Mouse (Mus musculus): ENCODE data around the gene Atxn2. TPM values are rescaled to one million over a fixed set of nuclear protein-coding genes. Genes with fewer than 3 reads are reported as not detected.
A peak's percentile ranks its signal among the peaks of the same experiment; 100 is the strongest.

Atxn2 gene
- total RNA-seq, 2 experiments from 2014 or later, result 84.9 to 95.4 TPM

DNA sequence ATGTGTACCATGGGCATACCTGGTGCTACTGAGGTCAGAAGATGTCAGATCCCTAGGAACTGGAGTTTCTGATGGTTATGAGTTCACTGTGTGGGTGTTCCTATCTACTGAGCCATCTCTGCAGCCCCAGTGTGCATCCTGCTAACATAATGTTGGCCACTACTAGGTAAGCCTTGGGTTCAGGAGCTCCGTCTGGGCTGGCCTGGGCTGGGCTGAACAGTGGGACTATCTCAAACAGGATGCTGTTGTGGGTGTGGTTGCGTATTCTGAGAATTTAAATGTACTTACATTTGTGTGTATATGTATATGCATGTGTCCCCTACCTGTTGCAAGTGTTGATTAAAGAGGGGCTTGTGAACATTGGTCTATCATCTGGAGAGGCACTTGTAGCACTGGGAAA is 38.5 kb downstream of the Atxn2 start:
- intact Hi-C loops (cut with DNase I), result no loop called here
- DNase-seq, result no peak

- intact Hi-C loops (cut with DNase I), result no loop called here
- DNase-seq, result no peak
These were observed 46.8 kb downstream of the Atxn2 start for GRCm38 (mm10) chr5:121757900-121758299.

DNA sequence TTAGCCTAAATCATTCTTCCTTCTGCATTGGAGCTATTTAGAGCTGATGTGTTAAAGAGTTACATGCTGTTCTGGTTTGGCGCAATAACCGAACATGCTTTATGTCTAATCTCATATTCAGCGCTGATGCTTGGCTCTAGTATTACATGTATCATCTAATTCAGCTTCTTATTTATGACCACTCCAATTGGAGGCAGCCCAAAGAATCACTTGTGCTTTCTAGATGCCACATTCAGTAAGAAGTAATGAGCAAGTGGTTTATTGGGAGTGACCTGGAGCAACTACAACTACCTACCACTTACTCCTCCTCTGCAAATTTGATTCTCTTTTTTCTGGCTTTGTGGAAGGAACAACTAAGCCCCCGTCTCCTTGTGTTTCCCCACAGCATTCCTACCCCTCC is 47.2 kb downstream of the Atxn2 start:
- DNase-seq, result no peak

DNA sequence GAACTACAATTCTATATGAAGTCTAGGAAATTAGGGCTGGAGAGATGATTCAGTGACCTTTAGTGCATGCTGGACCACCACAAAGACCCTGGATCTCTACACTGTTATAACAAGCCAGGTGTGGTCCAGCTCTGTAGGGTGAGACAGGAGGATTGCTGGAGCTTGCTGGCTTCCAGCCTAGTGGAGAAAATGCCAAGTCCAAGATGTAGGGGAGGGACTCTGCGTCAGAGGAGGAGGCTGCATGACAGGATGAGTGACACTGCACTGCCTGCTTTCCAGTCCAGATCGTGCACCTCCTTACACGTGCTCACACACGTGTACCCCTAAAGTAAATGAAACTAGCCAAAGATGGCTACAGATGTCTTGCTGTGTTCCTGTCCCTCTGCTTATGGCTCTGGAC is 48.8 kb downstream of the Atxn2 start:
- intact Hi-C loops (cut with DNase I), result loop anchor here (5.0 kb wide), 1 partner anchor 53 kb away; no protein-coding TSS in a partner anchor
- DNase-seq, result no peak

More for the DNA sequence above, 47.2 kb downstream of the Atxn2 start:
- intact Hi-C loops (cut with DNase I), result no loop called here

DNA sequence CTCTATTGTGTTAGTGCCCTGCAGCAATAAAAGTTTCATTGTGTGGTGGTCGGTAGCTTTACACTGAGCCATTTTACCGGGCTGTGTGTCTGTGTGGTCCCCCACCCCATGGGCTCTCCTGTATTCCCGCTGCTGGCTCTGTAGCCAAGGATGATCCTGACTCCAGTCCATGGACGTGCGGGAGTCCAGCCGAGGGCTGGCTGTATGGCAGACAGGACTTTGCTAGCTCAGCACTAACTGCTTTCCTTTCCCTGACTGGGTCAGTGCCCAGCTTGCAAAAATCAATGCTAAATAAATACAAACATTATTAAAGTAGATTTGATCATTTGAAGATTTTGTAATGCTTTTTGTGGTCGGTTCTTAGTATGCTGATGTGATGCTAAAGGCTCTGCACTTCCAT is 50.3 kb downstream of the Atxn2 start:
- intact Hi-C loops (cut with DNase I), result loop anchor here (5.0 kb wide), 1 partner anchor 54 kb away; no protein-coding TSS in a partner anchor
- no peak for DNase-seq

DNA sequence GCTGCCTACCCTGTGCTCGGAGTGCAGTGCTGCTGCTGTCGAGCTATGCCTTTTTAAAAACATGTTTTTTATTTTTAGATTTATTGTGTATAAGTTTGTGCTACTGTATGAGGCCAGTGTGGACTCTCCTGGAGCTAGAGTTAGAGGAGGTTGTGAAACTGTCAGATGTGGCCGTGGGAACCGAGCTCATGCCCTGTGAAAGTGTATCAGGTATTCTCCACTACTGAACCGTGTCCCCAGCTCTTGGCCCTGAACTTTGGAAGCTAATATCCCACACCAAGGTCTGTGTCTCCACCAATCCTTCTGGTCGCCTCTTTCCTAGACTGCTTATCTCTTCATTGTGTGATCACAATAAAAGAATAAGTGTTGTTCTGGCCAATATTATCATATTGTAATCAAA is 51.8 kb downstream of the Atxn2 start:
- intact Hi-C loops (cut with DNase I), result loop anchor here (5.0 kb wide), 1 partner anchor 56 kb away; no protein-coding TSS in a partner anchor
- no peak for DNase-seq

DNA sequence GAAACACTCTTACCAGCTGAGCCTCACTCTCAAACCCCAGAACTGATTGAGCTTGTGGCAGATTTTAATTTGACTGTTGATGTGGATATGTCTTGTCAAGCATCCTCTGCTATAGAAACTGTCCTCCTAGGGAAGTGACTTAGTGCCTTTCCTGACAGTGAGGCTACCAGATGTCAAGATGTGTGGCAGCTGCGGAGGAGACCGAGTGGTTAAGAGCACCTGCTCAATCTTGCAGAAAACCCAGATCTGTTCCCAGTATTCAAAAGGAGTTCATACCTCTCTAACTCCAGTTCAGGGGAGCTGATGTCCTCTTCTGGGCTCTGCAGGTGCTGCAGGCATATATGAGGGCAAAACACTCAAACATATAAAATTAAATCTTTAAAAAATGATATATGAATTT is 53.9 kb downstream of the Atxn2 start:
- intact Hi-C loops (cut with DNase I), result no loop called here
- DNase-seq, result no peak

DNA sequence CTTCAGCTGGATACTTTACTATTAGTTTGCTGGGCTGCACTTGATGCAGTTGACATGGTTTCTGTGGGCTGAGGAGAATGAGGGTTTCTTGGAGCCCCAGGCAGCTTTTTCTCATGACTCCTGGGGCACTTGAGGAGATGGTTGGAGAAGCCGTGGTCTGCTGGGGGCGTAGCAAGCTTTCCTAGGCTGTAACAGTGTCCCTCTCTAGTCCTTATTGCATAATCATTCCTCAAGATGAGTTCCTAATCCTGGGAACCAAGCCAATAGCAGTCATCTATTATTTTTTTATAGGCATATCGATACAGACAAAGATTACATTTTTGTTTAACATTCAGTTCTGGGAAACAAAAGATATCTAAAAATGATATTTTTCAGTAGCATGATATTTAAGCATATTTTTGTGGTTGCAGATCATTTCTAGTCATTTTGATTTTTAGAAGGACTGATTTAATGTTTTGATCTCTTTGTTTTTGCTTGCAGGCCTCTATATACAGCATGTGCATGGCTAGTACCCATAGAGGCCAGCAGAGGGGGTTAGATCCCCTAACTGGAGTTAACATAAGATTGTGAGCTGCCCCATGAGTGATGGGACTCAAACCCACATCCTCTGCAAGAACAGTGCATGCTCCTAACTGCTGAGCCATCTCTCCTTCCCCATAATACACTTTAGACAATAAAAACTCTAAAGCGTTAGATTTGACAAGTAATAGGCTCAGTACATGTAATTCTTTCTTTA is 55.1 kb downstream of the Atxn2 start:
- no peak for DNase-seq
- intact Hi-C loops (cut with DNase I), result no loop called here

DNA sequence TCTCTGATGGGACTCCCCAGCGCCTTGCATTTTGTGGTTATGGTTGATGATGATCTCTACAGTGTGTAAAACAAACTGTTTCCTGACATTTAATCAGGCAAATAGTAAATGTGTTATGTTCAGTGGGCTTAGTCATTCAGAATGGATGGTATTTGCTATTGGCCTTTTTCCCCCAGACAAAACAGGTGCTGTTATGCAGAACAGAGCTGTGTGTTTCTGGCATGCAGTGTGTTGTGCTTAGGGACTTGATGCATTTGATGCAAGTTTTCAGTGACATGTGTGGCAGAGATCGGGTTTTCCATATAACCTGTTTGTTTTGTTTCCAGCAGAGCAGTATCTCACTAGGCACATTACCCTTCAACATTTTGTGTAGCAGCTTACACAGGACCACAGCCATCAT is 56.4 kb downstream of the Atxn2 start:
- intact Hi-C loops (cut with DNase I), result no loop called here
- no peak for DNase-seq

- intact Hi-C loops (cut with DNase I), result no loop called here
These were observed 58.7 kb downstream of the Atxn2 start for GRCm38 (mm10) chr5:121769827-121770226.

DNA sequence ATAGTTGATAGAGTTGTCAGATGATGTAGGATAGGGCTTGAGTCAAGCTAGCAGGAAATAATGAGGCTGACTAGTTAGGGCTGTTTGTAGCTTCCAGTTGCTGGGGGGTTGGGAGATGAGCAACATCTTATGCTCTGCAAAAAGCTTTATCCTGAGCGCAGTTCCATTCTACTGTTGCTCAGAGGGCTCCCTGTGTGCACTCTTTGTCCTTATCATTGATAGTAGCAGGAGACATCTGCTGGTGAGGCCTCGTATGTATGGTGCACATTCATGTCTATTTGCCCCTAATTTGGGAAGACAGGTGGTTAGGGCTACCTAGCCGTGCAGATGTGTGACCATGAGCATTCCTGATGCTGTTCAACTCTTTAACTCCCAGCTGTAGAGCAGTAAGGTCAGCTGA is 60.5 kb downstream of the Atxn2 start:
- intact Hi-C loops (cut with DNase I), result no loop called here

More at GRCm38 (mm10) chr5:121769827-121770226, 58.7 kb downstream of the Atxn2 start:
- DNase-seq, result no peak

DNA sequence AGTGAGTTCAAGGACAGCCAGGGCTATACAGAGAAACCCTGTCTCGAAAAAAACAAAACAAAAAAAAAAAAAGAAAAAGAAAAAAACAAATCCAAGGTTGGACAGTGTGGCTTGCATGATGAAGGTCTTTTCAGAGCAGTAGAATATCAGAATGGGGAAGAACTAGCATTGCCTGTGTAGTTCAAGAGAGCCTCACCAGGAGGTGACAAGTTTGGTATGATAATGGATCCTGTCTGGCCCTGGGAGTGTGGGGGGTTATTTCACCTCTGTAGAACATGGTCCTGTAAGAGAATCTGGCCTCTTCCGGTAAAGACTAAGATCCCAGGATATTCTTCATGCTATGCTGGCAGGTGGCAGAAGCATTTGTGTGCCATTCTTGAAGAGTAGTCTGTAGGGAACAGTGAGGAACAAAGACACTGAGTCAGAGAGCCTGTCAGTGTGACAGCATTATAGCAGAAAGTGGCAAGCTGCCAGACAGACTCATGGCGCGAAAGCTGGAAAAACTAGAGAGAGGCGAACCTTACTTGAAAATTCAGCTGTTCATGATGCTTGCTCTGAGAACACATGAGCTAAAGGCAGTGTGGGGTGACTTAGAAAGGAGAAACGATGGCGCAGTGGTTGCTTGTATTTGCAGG is 67.5 kb downstream of the Atxn2 start:
- intact Hi-C loops (cut with DNase I), result no loop called here
- no peak for DNase-seq

More for the DNA sequence above, 60.5 kb downstream of the Atxn2 start:
- DNase-seq, result no peak

- no peak for DNase-seq
- intact Hi-C loops (cut with DNase I), result no loop called here
These were observed 69.0 kb downstream of the Atxn2 start for GRCm38 (mm10) chr5:121780180-121780579.

- intact Hi-C loops (cut with DNase I), result no loop called here
- DNase-seq, result no peak
These were observed 71.3 kb downstream of the Atxn2 start for GRCm38 (mm10) chr5:121782467-121782866.

GRCm38 (mm10) chr5:121783862-121784500 is 72.8 kb downstream of the Atxn2 start:
- intact Hi-C loops (cut with DNase I), result no loop called here
- peak in 1 of 2 experiments; percentile 32 for DNase-seq

DNA sequence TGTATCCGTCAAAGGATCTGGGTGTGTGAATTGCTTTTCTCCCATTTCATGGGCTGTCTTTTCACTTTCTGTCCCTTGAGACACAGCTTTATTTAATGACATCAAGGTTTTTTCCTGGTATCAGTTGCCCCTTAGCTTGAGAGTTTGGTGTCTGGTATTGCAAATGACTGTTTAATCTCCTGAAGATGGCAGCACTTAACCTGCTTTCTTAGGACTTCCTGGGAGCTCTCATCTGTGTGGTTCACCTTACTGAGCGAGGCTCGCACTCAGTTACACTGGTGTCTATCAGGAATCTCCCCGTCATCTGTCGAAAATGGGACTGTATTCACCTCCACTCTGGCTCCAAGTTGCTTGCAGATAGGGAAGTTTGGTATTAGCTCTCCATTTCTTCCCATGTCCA is 79.9 kb downstream of the Atxn2 start:
- intact Hi-C loops (cut with DNase I), result loop anchor here (10.0 kb wide), 1 partner anchor 54 kb away; the partner anchor contains the start of gene Pheta1
- DNase-seq, result no peak

GRCm38 (mm10) chr5:121795800-121796199 is 84.7 kb downstream of the Atxn2 start:
- DNase-seq, result no peak
- intact Hi-C loops (cut with DNase I), result loop anchor here (10.0 kb wide), 1 partner anchor 49 kb away; the partner anchor contains the start of gene Pheta1

- no peak for DNase-seq
- intact Hi-C loops (cut with DNase I), result loop anchor here (10.0 kb wide), 1 partner anchor 46 kb away; the partner anchor contains the start of gene Pheta1
These were observed 87.3 kb downstream of the Atxn2 start for GRCm38 (mm10) chr5:121798447-121798846.

DNA sequence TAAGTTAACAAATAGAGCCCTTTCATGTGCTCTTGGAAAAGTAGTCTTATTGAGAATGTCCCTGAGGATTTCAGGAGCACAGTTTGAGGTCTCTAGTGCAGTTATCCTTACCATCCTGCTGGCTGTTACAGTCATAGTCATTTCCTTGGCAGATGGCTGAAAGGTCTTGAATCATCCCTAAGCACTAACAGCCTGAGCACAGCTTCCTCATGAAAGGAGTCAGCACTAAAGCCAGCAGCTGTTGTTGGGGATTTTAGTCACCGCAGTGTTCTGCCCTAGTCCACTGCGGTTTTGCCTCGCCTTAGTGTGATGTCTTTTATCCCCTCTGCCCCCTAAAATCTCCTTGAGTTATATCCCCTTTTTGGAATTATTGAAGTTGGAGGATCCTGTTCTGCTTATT is 96.0 kb downstream of the Atxn2 start:
- no peak for DNase-seq
- intact Hi-C loops (cut with DNase I), result no loop called here

DNA sequence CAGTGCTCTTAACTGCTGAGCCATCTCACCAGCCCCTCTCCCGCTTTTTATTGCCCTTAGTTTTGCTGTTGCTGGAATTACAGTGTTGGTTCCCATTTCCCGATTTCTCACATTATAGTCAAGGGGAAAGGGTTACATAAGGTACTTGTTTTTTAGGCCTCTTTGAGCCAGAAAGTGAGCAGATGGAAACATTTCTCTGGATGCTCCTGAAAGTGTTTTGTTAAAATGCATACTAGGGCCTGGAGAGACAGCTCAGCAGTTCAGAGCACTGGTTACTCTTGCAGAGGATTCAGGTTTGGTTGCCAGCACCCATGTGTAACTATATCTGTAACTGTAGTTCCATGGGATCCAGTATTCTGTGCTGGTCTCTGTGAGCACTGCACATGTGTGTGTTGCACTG is 97.1 kb downstream of the Atxn2 start:
- no peak for DNase-seq
- intact Hi-C loops (cut with DNase I), result no loop called here

DNA sequence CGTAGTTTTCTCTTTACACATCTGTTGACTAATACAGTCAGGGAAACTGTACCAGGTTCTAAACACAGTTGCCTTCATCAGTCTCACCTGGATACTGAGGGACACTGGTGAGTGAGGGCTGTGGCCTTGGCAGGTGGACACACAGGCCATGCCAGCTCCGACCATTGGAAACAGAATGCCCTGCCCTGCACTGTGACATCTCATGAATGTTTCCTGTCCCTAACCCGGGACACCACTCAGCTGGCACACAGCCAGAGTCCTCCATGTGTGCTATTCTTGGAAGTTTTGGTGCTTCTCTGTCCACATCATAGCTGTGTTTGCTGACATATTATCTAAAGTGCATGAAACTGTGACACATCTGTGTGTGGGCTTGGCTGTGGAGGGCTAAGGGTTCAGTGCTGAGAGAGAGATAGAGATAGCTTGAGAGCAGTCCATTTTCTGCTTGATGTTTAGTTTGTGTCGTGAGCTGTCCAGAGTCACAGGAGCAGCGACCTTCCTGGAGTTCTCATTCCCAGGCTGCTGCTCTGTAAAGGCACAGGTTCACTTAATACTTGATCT is 98.6 kb downstream of the Atxn2 start:
- DNase-seq, result no peak
- intact Hi-C loops (cut with DNase I), result no loop called here

Measured in gastrocnemius, postnatal 36 days (tissue).